Mouse (Mus musculus): ENCODE data around the gene Opn3.

DNA sequence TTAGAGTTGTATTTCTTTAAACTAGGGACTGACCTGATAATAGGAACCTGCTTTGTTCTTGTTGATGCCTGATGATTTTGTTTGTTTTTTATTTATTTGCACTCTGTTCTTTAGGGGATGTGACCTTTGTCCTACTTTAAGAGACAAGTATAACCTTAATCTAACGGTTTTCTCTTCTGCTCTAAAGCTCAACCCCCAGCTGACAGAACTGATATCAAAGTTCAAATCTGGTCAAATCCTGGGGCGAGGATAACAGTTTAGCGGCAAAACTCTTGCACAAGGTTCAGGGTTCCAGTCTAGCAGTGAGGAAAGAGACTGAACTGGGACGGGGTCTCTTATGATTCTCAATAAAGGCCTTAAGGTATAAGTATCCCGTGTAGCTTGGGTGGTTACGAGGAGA is 63.3 kb downstream of the Opn3 start:
- TF ChIP-seq POLR2A (IDR thresholded peaks at IDR 0.05; ENCODE audit: low read depth, low read length): no peak
- no peak for TF ChIP-seq CTCF (conservative IDR thresholded peaks at IDR 0.05; ENCODE audit: insufficient read depth, insufficient read length, low read depth, low read length)
